Mouse (Mus musculus) intestine, embryonic 14.5 days (tissue): ENCODE results near the gene Cst9. TPM values are rescaled to one million over a fixed set of nuclear protein-coding genes. Genes with fewer than 3 reads are reported as not detected.

Source experiments
- ATAC-seq: fragments of 200-750 bp; cut with Nextera tagmentation; replicated peaks from 2 replicates; pipeline ENCODE4 v1.8.0; 2017; ENCODE audit warnings: low read depth, moderate number of reproducible peaks, moderate TSS enrichment, moderate library complexity; ENCODE audit not compliant: low FRiP score, low TSS enrichment
- DNase-seq: peaks from one replicate; pipeline ENCODE4 v3.0.0-alpha.2; 2018; ENCODE audit warnings: low spot score
- H3K27ac ChIP-seq: fragments of 300-500 bp; sonication (generic); 2 replicates; pipeline ENCODE4 v1.5.1; 2014; ENCODE audit warnings: low read depth, mild to moderate bottlenecking, control low read depth
- H3K27me3 ChIP-seq: fragments of 300-500 bp; sonication (generic); replicated peaks from 2 replicates; pipeline ENCODE4 v1.6.1; 2014; ENCODE audit warnings: low read length, control low read depth; ENCODE audit not compliant: control insufficient read depth, insufficient read depth
- H3K36me3 ChIP-seq: fragments of 300-500 bp; sonication (generic); 2 replicates; pipeline ENCODE4 v1.6.1; 2014; ENCODE audit warnings: low read length, control low read depth; ENCODE audit not compliant: control insufficient read depth, insufficient read depth
- H3K4me1 ChIP-seq: fragments of 300-500 bp; sonication (generic); replicated peaks from 2 replicates; pipeline ENCODE4 v1.6.1; 2014; ENCODE audit warnings: low read length, control low read depth, mixed read lengths; ENCODE audit not compliant: control insufficient read depth, insufficient read depth
- H3K4me2 ChIP-seq: fragments of 300-500 bp; sonication (generic); 2 replicates; pipeline ENCODE4 v1.6.1; 2014; ENCODE audit warnings: low read length
- H3K4me3 ChIP-seq: fragments of 300-500 bp; sonication (generic); 2 replicates; pipeline ENCODE4 v1.5.1; 2014; ENCODE audit warnings: low read depth, low read length, control low read depth, mixed read lengths
- H3K9ac ChIP-seq: fragments of 300-500 bp; sonication (generic); 2 replicates; pipeline ENCODE4 v1.6.1; 2014; ENCODE audit warnings: mild to moderate bottlenecking, low read length
- H3K9me3 ChIP-seq: fragments of 300-500 bp; sonication (generic); 2 replicates; pipeline ENCODE4 v1.6.1; 2016; ENCODE audit warnings: low read length, control low read depth; ENCODE audit not compliant: control insufficient read depth
- WGBS: fragments of 180-500 bp; shearing (Covaris S2); extraction: QIAGEN DNeasy Blood & Tissue Kit; methylation state at CpG from one replicate; pipeline ENCODE4 v1.1.7; 2014; 5-methylcytosine and 5-hydroxymethylcytosine counted together
- polyA plus RNA-seq: library from polyadenylated mRNA; unstranded; fragments of >200 nt; fragmentation: Nextera tagmentation; extraction: Ambion mirVana; gene quantifications from 2 replicates; pipeline ENCODE4 v1.2.1, GENCODE M21; 2014

The Cst9 gene
- polyA plus RNA-seq = not detected in 2 replicates

GRCm38 (mm10) chr2:148834912-148835311 lies at the start of gene Cst9:
Gene Cst9 (plus strand): TSS chr2:148835147.
- no peak within 1 kb of the TSS for H3K4me3 ChIP-seq
- no peak within 1 kb of the TSS for H3K9ac ChIP-seq
- 47% methylated on average over 4 of the region's 4 CpGs for whole genome bisulfite sequencing
- no peaks in the 10 kb centered on the region for H3K4me1 ChIP-seq
- no peak for DNase-seq
- H3K36me3 ChIP-seq = no peaks in the 10 kb centered on the region
- ATAC-seq = no peak
- H3K27ac ChIP-seq = no peak within 1 kb of the TSS
- no peaks in the 10 kb centered on the region for H3K27me3 ChIP-seq
- no peaks in the 10 kb centered on the region for H3K9me3 ChIP-seq
- H3K4me2 ChIP-seq = no peak within 1 kb of the TSS

- no peak for DNase-seq
- Histone ChIP-seq H3K4me3 (no peak within 1 kb of the TSS), H3K27me3 (no peaks in the 10 kb centered on the region), H3K9me3 (no peaks in the 10 kb centered on the region), H3K36me3 (no peaks in the 10 kb centered on the region), H3K27ac (no peak within 1 kb of the TSS), H3K4me1 (no peaks in the 10 kb centered on the region), H3K9ac (no peak within 1 kb of the TSS), H3K4me2 (no peak within 1 kb of the TSS)
- 87% methylated on average over 6 of the region's 6 CpGs for WGBS
- no peak for ATAC-seq
These were observed 45.8 kb upstream of the Cst9 start, which contains the start of gene Cst12 for GRCm38 (mm10) chr2:148789142-148789541. Gene Cst12 (plus strand): TSS chr2:148789361.

GRCm38 (mm10) chr2:148798485-148798884 lies 36.5 kb upstream of the Cst9 start, which contains the start of gene Cst8:
Gene Cst8 (plus strand): TSS chr2:148798785.
- H3K4me3 ChIP-seq = no peak within 1 kb of the TSS
- 81% methylated on average over 1 of the region's 1 CpGs for WGBS

GRCm38 (mm10) chr2:148801491-148801921 lies 33.4 kb upstream of the Cst9 start:
- no peak overlapping the region for H3K4me3 ChIP-seq
- no peaks in the 10 kb centered on the region for H3K9me3 ChIP-seq
- ATAC-seq = no peak
- H3K4me2 ChIP-seq = no peak overlapping the region
- no peak overlapping the region for H3K27ac ChIP-seq
- H3K36me3 ChIP-seq = no peaks in the 10 kb centered on the region
- H3K9ac ChIP-seq = no peak overlapping the region
- no peaks in the 10 kb centered on the region for H3K4me1 ChIP-seq
- no peak for DNase-seq
- H3K27me3 ChIP-seq = no peaks in the 10 kb centered on the region
- 40% methylated on average over 3 of the region's 3 CpGs for WGBS

More at GRCm38 (mm10) chr2:148798485-148798884, 36.5 kb upstream of the Cst9 start, which contains the start of gene Cst8:
- Histone ChIP-seq H3K9ac (no peak within 1 kb of the TSS), H3K4me1 (no peaks in the 10 kb centered on the region), H3K9me3 (no peaks in the 10 kb centered on the region), H3K36me3 (no peaks in the 10 kb centered on the region), H3K27me3 (no peaks in the 10 kb centered on the region), H3K27ac (no peak within 1 kb of the TSS), H3K4me2 (no peak within 1 kb of the TSS)
- no peak for DNase-seq
- no peak for ATAC-seq

- H3K27me3 ChIP-seq = no peaks in the 10 kb centered on the region
- no peak overlapping the region for H3K4me3 ChIP-seq
- 29% methylated on average over 6 of the region's 6 CpGs for WGBS
- no peak for DNase-seq
- H3K4me2 ChIP-seq = no peak overlapping the region
- no peak for ATAC-seq
- H3K27ac ChIP-seq = no peak overlapping the region
- H3K4me1 ChIP-seq = no peaks in the 10 kb centered on the region
- H3K9me3 ChIP-seq = no peaks in the 10 kb centered on the region
- H3K9ac ChIP-seq = no peak overlapping the region
- H3K36me3 ChIP-seq = no peaks in the 10 kb centered on the region
These were observed 28.3 kb upstream of the Cst9 start for GRCm38 (mm10) chr2:148806696-148807095.

- no peak within 1 kb of the TSS for H3K9ac ChIP-seq
- H3K36me3 ChIP-seq = no peaks in the 10 kb centered on the region
- no peaks in the 10 kb centered on the region for H3K27me3 ChIP-seq
- no peak for DNase-seq
- no peaks in the 10 kb centered on the region for H3K9me3 ChIP-seq
- ATAC-seq = no peak
- no peak within 1 kb of the TSS for H3K4me3 ChIP-seq
- H3K4me1 ChIP-seq = no peaks in the 10 kb centered on the region
- H3K27ac ChIP-seq = no peak within 1 kb of the TSS
- H3K4me2 ChIP-seq = no peak within 1 kb of the TSS
These were observed 15.0 kb upstream of the Cst9 start, which contains the start of gene Cst13 for GRCm38 (mm10) chr2:148819909-148820308. Gene Cst13 (plus strand): TSS chr2:148820081.

GRCm38 (mm10) chr2:148825986-148826385 lies 9.0 kb upstream of the Cst9 start:
- ATAC-seq = no peak
- WGBS = 21% methylated on average over 1 of the region's 1 CpGs
- Histone ChIP-seq H3K9ac (no peak overlapping the region), H3K9me3 (no peaks in the 10 kb centered on the region), H3K27me3 (no peaks in the 10 kb centered on the region), H3K4me2 (no peak overlapping the region), H3K4me3 (no peak overlapping the region), H3K36me3 (no peaks in the 10 kb centered on the region), H3K27ac (no peak overlapping the region), H3K4me1 (no peaks in the 10 kb centered on the region)
- no peak for DNase-seq

- DNase-seq (no peak), ATAC-seq (no peak)
- WGBS = 87% methylated on average over 5 of the region's 5 CpGs
- Histone ChIP-seq H3K27me3 (no peaks in the 10 kb centered on the region), H3K9me3 (no peaks in the 10 kb centered on the region), H3K36me3 (no peaks in the 10 kb centered on the region), H3K4me1 (no peaks in the 10 kb centered on the region), H3K4me3 (no peak overlapping the region), H3K9ac (no peak overlapping the region), H3K27ac (no peak overlapping the region), H3K4me2 (no peak overlapping the region)
These were observed 3.3 kb downstream of the Cst9 start for GRCm38 (mm10) chr2:148838075-148838777.

GRCm38 (mm10) chr2:148839224-148839623 lies 4.3 kb downstream of the Cst9 start:
- no peak for ATAC-seq
- WGBS = 78% methylated on average over 2 of the region's 2 CpGs
- Histone ChIP-seq H3K27ac (no peak overlapping the region), H3K27me3 (no peaks in the 10 kb centered on the region), H3K4me3 (no peak overlapping the region), H3K4me2 (no peak overlapping the region), H3K36me3 (no peaks in the 10 kb centered on the region), H3K9ac (no peak overlapping the region), H3K4me1 (no peaks in the 10 kb centered on the region), H3K9me3 (no peaks in the 10 kb centered on the region)
- DNase-seq = no peak
